Mouse (Mus musculus) forebrain, embryonic 12.5 days (tissue): ENCODE measurements at regions not wholly inside any gene's neighbourhood (a gene's known extent, or its start where the extent isn't known, plus 50 kb on each side); places are given as distances from the start of the nearest gene placed in this dataset.
A peak's percentile ranks its signal among the peaks of the same experiment; 100 is the strongest.

ENCODE experiments used
- ATAC-seq: fragments of 200-750 bp; cut with Nextera tagmentation; 2 replicates; pipeline ENCODE4 v1.8.0; 2017; ENCODE audit warnings: moderate TSS enrichment; ENCODE audit not compliant: low FRiP score
- H3K27ac ChIP-seq: fragments of 300-500 bp; sonication (generic); 2 replicates; pipeline ENCODE4 v1.5.1; 2016; ENCODE audit warnings: mild to moderate bottlenecking
- H3K27me3 ChIP-seq: fragments of 300-500 bp; sonication (generic); 2 replicates; pipeline ENCODE4 v1.6.1; 2016; ENCODE audit warnings: mild to moderate bottlenecking
- H3K36me3 ChIP-seq: fragments of 300-500 bp; sonication (generic); replicated peaks from 2 replicates; pipeline ENCODE4 v1.6.1; 2016; ENCODE audit warnings: mild to moderate bottlenecking
- H3K4me1 ChIP-seq: fragments of 300-500 bp; sonication (generic); 2 replicates; pipeline ENCODE4 v1.6.1; 2016
- H3K4me2 ChIP-seq: fragments of 300-500 bp; sonication (generic); 2 replicates; pipeline ENCODE4 v1.6.1; 2016; ENCODE audit warnings: mild to moderate bottlenecking, moderate library complexity
- H3K4me3 ChIP-seq: fragments of 300-500 bp; sonication (generic); replicated peaks from 2 replicates; pipeline ENCODE4 v1.5.1; 2016; ENCODE audit warnings: mild to moderate bottlenecking
- H3K9ac ChIP-seq: fragments of 300-500 bp; sonication (generic); 2 replicates; pipeline ENCODE4 v1.6.1; 2016; ENCODE audit warnings: mild to moderate bottlenecking
- H3K9me3 ChIP-seq: fragments of 300-500 bp; sonication (generic); 2 replicates; pipeline ENCODE4 v1.6.1; 2016
- WGBS: fragments of 180-500 bp; shearing (Covaris S2); methylation state at CpG from one replicate; pipeline ENCODE4 v1.1.7; 2016; 5-methylcytosine and 5-hydroxymethylcytosine counted together

- Histone ChIP-seq H3K27me3 (no peaks in the 10 kb centered on the region), H3K4me3 (no peak overlapping the region), H3K4me1 (no peaks in the 10 kb centered on the region), H3K36me3 (no peaks in the 10 kb centered on the region), H3K27ac (no peak overlapping the region), H3K9ac (no peak overlapping the region), H3K4me2 (no peak overlapping the region), H3K9me3 (no peaks in the 10 kb centered on the region)
- 85% methylated on average over 3 of the region's 3 CpGs for WGBS
- no peak for ATAC-seq
These were observed 57.0 kb downstream of the Rps29 start for GRCm38 (mm10) chr12:69101965-69102364.

- Histone ChIP-seq H3K4me1 (no peaks in the 10 kb centered on the region), H3K4me2 (no peak overlapping the region), H3K27ac (no peak overlapping the region), H3K36me3 (no peaks in the 10 kb centered on the region), H3K4me3 (no peak overlapping the region), H3K27me3 (no peaks in the 10 kb centered on the region), H3K9ac (no peak overlapping the region), H3K9me3 (no peaks in the 10 kb centered on the region)
- WGBS, result 84% methylated on average over 8 of the region's 8 CpGs
- ATAC-seq, result no peak
These were observed 64.1 kb downstream of the Rps29 start for GRCm38 (mm10) chr12:69094856-69095255.

- Histone ChIP-seq H3K9ac (no peak overlapping the region), H3K36me3 (no peaks in the 10 kb centered on the region), H3K9me3 (no peaks in the 10 kb centered on the region), H3K27me3 (no peaks in the 10 kb centered on the region), H3K4me2 (no peak overlapping the region), H3K27ac (no peak overlapping the region), H3K4me1 (no peaks in the 10 kb centered on the region), H3K4me3 (no peak overlapping the region)
- ATAC-seq, result 0 out of 2 replicates have a peak, but pooled peaks have one; percentile 39
- 68% methylated on average over 13 of the region's 13 CpGs for WGBS
These were observed 65.8 kb downstream of the Rps29 start for GRCm38 (mm10) chr12:69093073-69093797.

GRCm38 (mm10) chr12:69087928-69088609 lies 70.9 kb downstream of the Rps29 start:
- no peaks in the 10 kb centered on the region for H3K9me3 ChIP-seq
- peak overlapping the region; percentile 16; the same call in 1 of the 2 replicates for H3K4me2 ChIP-seq
- WGBS, result 64% methylated on average over 9 of the region's 9 CpGs
- no peaks in the 10 kb centered on the region for H3K36me3 ChIP-seq
- H3K4me3 ChIP-seq, result no peak overlapping the region; the same call in 1 of the 2 replicates
- H3K4me1 ChIP-seq, result peaks cover 12% of the 10 kb centered on the region
- H3K9ac ChIP-seq, result no peak overlapping the region
- no peak overlapping the region for H3K27ac ChIP-seq
- peak; percentile 34; the same call in 1 of the 2 replicates for ATAC-seq
- no peaks in the 10 kb centered on the region for H3K27me3 ChIP-seq

- peaks cover 14% of the 10 kb centered on the region for H3K4me1 ChIP-seq
- WGBS, result 33% methylated on average over 19 of the region's 19 CpGs
- H3K36me3 ChIP-seq, result no peaks in the 10 kb centered on the region
- H3K27me3 ChIP-seq, result no peaks in the 10 kb centered on the region
- H3K4me2 ChIP-seq, result peak overlapping the region; percentile 32
- no peak overlapping the region for H3K27ac ChIP-seq
- no peak for ATAC-seq
- H3K4me3 ChIP-seq, result no peak overlapping the region
- H3K9me3 ChIP-seq, result no peaks in the 10 kb centered on the region
- no peak overlapping the region for H3K9ac ChIP-seq
These were observed 73.3 kb downstream of the Rps29 start for GRCm38 (mm10) chr12:69085522-69086179.

GRCm38 (mm10) chr12:69084656-69085055 lies 74.3 kb downstream of the Rps29 start:
- Histone ChIP-seq H3K36me3 (no peaks in the 10 kb centered on the region), H3K4me3 (no peak overlapping the region), H3K27ac (no peak overlapping the region), H3K9me3 (no peaks in the 10 kb centered on the region), H3K4me1 (peaks cover 14% of the 10 kb centered on the region), H3K9ac (no peak overlapping the region), H3K4me2 (no peak overlapping the region), H3K27me3 (no peaks in the 10 kb centered on the region)
- no peak for ATAC-seq
- 76% methylated on average over 5 of the region's 5 CpGs for WGBS

GRCm38 (mm10) chr12:69082051-69082450 lies 76.9 kb downstream of the Rps29 start:
- Histone ChIP-seq H3K4me2 (no peak overlapping the region), H3K4me3 (no peak overlapping the region), H3K27ac (no peak overlapping the region), H3K36me3 (no peaks in the 10 kb centered on the region), H3K4me1 (peaks cover 14% of the 10 kb centered on the region), H3K9me3 (no peaks in the 10 kb centered on the region), H3K27me3 (no peaks in the 10 kb centered on the region), H3K9ac (no peak overlapping the region)
- 38% methylated on average over 6 of the region's 6 CpGs for WGBS
- no peak for ATAC-seq

- Histone ChIP-seq H3K9me3 (no peaks in the 10 kb centered on the region), H3K4me2 (no peak overlapping the region)
- ATAC-seq, result no peak
These were observed 119.4 kb downstream of the Rps29 start for GRCm38 (mm10) chr12:69039553-69039952.

GRCm38 (mm10) chr12:69023594-69023993 lies 135.4 kb downstream of the Rps29 start:
- Histone ChIP-seq H3K4me1 (no peaks in the 10 kb centered on the region), H3K9me3 (no peaks in the 10 kb centered on the region), H3K27ac (no peak overlapping the region), H3K27me3 (no peaks in the 10 kb centered on the region), H3K4me3 (no peak overlapping the region), H3K9ac (no peak overlapping the region), H3K36me3 (no peaks in the 10 kb centered on the region), H3K4me2 (no peak overlapping the region; the same call in 1 of the 2 replicates)
- WGBS, result 63% methylated on average over 17 of the region's 17 CpGs
- ATAC-seq, result no peak

More at GRCm38 (mm10) chr12:69039553-69039952, 119.4 kb downstream of the Rps29 start:
- Histone ChIP-seq H3K9ac (no peak overlapping the region), H3K27ac (no peak overlapping the region), H3K4me3 (no peak overlapping the region), H3K36me3 (no peaks in the 10 kb centered on the region), H3K27me3 (no peaks in the 10 kb centered on the region), H3K4me1 (no peaks in the 10 kb centered on the region)
- 84% methylated on average over 4 of the region's 4 CpGs for WGBS

- Histone ChIP-seq H3K4me3 (no peak overlapping the region), H3K27me3 (no peaks in the 10 kb centered on the region), H3K36me3 (no peaks in the 10 kb centered on the region), H3K9me3 (no peaks in the 10 kb centered on the region), H3K27ac (no peak overlapping the region), H3K4me1 (no peaks in the 10 kb centered on the region), H3K9ac (no peak overlapping the region), H3K4me2 (no peak overlapping the region)
- WGBS, result 77% methylated on average over 7 of the region's 7 CpGs
- no peak for ATAC-seq
These were observed 142.2 kb downstream of the Rps29 start for GRCm38 (mm10) chr12:69016705-69017306.

- H3K4me3 ChIP-seq, result no peak overlapping the region
- no peaks in the 10 kb centered on the region for H3K36me3 ChIP-seq
- no peak for ATAC-seq
- H3K9me3 ChIP-seq, result no peaks in the 10 kb centered on the region
- H3K4me2 ChIP-seq, result no peak overlapping the region
- no peak overlapping the region for H3K27ac ChIP-seq
- H3K9ac ChIP-seq, result no peak overlapping the region
- H3K27me3 ChIP-seq, result no peaks in the 10 kb centered on the region
- no peaks in the 10 kb centered on the region for H3K4me1 ChIP-seq
These were observed 153.8 kb downstream of the Rps29 start for GRCm38 (mm10) chr12:69005141-69005540.

- Histone ChIP-seq H3K27me3 (no peaks in the 10 kb centered on the region), H3K4me3 (no peak overlapping the region), H3K9ac (no peak overlapping the region), H3K27ac (no peak overlapping the region), H3K9me3 (no peaks in the 10 kb centered on the region), H3K4me2 (no peak overlapping the region), H3K36me3 (no peaks in the 10 kb centered on the region), H3K4me1 (peaks cover 4% of the 10 kb centered on the region; the same call in 1 of the 2 replicates)
- ATAC-seq, result no peak
- WGBS, result 91% methylated on average over 5 of the region's 5 CpGs
These were observed 156.9 kb downstream of the Rps29 start for GRCm38 (mm10) chr12:69002106-69002505.
